8 mouse cellular contexts compared by ENCODE assay signal in the genomic region with DNA sequence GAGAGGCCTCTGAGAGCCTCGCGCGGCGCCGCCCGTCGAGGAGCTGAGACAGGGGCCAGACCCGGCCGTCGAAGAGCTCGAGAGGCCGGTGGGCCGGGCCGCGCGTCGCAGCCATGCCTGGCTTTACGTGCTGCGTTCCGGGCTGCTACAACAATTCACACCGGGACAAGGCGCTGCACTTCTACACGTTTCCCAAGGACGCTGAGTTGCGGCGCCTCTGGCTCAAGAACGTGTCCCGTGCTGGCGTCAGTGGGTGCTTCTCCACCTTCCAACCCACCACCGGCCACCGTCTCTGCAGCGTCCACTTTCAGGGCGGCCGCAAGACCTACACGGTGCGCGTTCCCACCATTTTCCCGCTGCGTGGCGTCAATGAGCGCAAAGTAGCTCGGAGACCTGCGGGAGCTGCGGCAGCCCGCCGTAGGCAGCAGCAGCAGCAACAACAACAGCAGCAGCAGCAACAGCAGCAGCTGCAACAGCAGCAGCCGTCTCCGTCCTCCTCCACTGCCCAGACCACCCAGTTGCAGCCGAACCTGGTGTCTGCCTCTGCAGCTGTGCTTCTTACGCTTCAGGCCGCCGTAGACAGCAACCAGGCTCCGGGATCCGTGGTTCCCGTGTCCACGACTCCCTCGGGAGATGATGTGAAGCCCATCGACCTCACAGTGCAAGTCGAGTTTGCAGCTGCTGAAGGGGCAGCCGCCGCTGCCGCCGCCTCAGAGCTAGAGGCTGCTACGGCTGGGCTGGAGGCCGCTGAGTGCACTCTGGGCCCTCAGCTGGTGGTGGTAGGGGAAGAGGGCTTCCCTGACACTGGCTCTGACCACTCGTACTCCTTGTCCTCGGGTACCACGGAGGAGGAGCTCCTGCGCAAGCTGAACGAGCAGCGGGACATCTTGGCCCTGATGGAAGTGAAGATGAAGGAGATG. TPM values are rescaled to one million over a fixed set of nuclear protein-coding genes. Genes with fewer than 3 reads are reported as not detected.
DNase-seq lines count a peak whose midpoint lies in the region; ATAC-seq and TF ChIP-seq lines count a peak whose summit lies in the region.

No protein-coding gene starts in this region.

- H3K9ac ChIP-seq in liver, adult 2 months (ENCODE audit: low read depth, low read length) = peak overlapping the region; percentile 81
- peak overlapping the region; percentile 85 for H3K9ac ChIP-seq in neural tube, embryonic 12.5 days

- intact Hi-C loops in gastrocnemius, adult 2 months (cut with DNase I) = no loop called here

- peaks cover 12% of the 10 kb centered on the region for H3K79me2 ChIP-seq in liver, adult 2 months (ENCODE audit: control insufficient read depth, insufficient read depth, low read length)

- no peaks in the 10 kb centered on the region for H3K27me3 ChIP-seq in kidney, adult 2 months (replicated peaks; ENCODE audit: control insufficient read depth, insufficient read depth, low read length)
- H3K27me3 ChIP-seq in liver, adult 2 months (ENCODE audit: control insufficient read depth, insufficient read depth, low read length) = no peaks in the 10 kb centered on the region
- H3K27me3 ChIP-seq in neural tube, embryonic 12.5 days (replicated peaks) = no peaks in the 10 kb centered on the region

- peak overlapping the region; percentile 83 for H3K4me3 ChIP-seq in gastrocnemius, adult 2 months
- peak overlapping the region; percentile 63 for H3K4me3 ChIP-seq in kidney, adult 2 months (ENCODE audit: insufficient read depth, low read depth, low read length)
- peak overlapping the region; percentile 79 for H3K4me3 ChIP-seq in liver, adult 2 months (ENCODE audit: insufficient read depth, low read depth, low read length)
- H3K4me3 ChIP-seq in neural tube, embryonic 12.5 days = peak overlapping the region; percentile 80

- TF ChIP-seq CTCF in gastrocnemius, adult 2 months (IDR thresholded peaks at IDR 0.05) = no peak
- TF ChIP-seq CTCF in kidney, adult 2 months (conservative IDR thresholded peaks at IDR 0.05; ENCODE audit: insufficient read depth, insufficient read length, low read depth, low read length) = no peak
- TF ChIP-seq CTCF in liver, adult 2 months (IDR thresholded peaks at IDR 0.05; ENCODE audit: low read depth, low read length) = no peak

- no peaks in the 10 kb centered on the region for H3K36me3 ChIP-seq in kidney, adult 2 months (ENCODE audit: control insufficient read depth, insufficient read depth, low read length)
- no peaks in the 10 kb centered on the region for H3K36me3 ChIP-seq in liver, adult 2 months (ENCODE audit: control insufficient read depth, insufficient read depth, low read length)
- H3K36me3 ChIP-seq in neural tube, embryonic 12.5 days = peaks cover 7% of the 10 kb centered on the region; the same call in 1 of the 2 replicates

- H3K27ac ChIP-seq in gastrocnemius, adult 2 months = peak overlapping the region; percentile 98
- peak overlapping the region; percentile 89 for H3K27ac ChIP-seq in kidney, adult 2 months (ENCODE audit: insufficient read depth, low read depth, low read length)
- H3K27ac ChIP-seq in liver, adult 2 months (replicated peaks; ENCODE audit: insufficient read depth, low read depth, low read length) = peak overlapping the region; percentile 84
- peak overlapping the region; percentile 78 for H3K27ac ChIP-seq in neural tube, embryonic 12.5 days

- no peak for TF ChIP-seq POLR2A in kidney, adult 2 months (IDR thresholded peaks at IDR 0.05; ENCODE audit: low read depth, low read length)
- 0 out of 2 replicates have a peak, but pooled peaks have one; percentile 2 for TF ChIP-seq POLR2A in liver, adult 2 months (IDR thresholded peaks at IDR 0.05; ENCODE audit: extremely low read depth, insufficient read depth, low read length)

- under 1% methylated on average over 71 of the region's 71 CpGs for WGBS in kidney, adult 2 months
- WGBS in liver, adult 2 months = under 1% methylated on average over 71 of the region's 71 CpGs
- WGBS in neural tube, embryonic 12.5 days = under 1% methylated on average over 71 of the region's 71 CpGs

- peak; percentile 47 to 61 for DNase-seq in left cerebral cortex, adult 18-20 months (ENCODE audit: low spot score in 2 of 2)
- no peak for DNase-seq in left cerebral cortex, adult 11 months (ENCODE audit: low spot score)
- peak; percentile 70 for DNase-seq in cerebellum, adult 9-11 months
- DNase-seq in gastrocnemius, adult 2 months = peak; percentile 69
- DNase-seq in kidney, adult 2 months = no peak
- DNase-seq in liver, adult 2 months (ENCODE audit: extremely low read depth, low read depth, low spot score) = peak; percentile 48
- DNase-seq in thymus, postnatal 0 days (ENCODE audit: low spot score) = peak; percentile 29

- H3K9me3 ChIP-seq in neural tube, embryonic 12.5 days = no peaks in the 10 kb centered on the region

- peak overlapping the region; percentile 95 for H3K4me2 ChIP-seq in neural tube, embryonic 12.5 days (replicated peaks)

- ATAC-seq in neural tube, embryonic 12.5 days (ENCODE audit: low FRiP score, low read depth) = peak; percentile 11

- H3K4me1 ChIP-seq in kidney, adult 2 months (ENCODE audit: control insufficient read depth, insufficient read depth, low read length) = peaks cover 8% of the 10 kb centered on the region; the same call in 1 of the 2 replicates
- peaks cover 15% of the 10 kb centered on the region for H3K4me1 ChIP-seq in liver, adult 2 months (ENCODE audit: control insufficient read depth, insufficient read depth, low read length)
- peaks cover 42% of the 10 kb centered on the region for H3K4me1 ChIP-seq in neural tube, embryonic 12.5 days

RNA-seq across cellular contexts. Expression of a gene that starts 0.6 kb away (rescaled TPM):
- total RNA-seq in left cerebral cortex, adult 18-20 months (2021) = 10 to 100 TPM; 40.8 to 41.6 TPM
- total RNA-seq in gastrocnemius, adult 2 months (2021) = 10 to 100 TPM; 21.9 to 25.0 TPM
- 41.5 and 45.3 TPM in 2 replicates for polyA plus RNA-seq in kidney, adult 2 months (2012; rRNA removed)
- 11.3 and 15.6 TPM in 2 replicates for total RNA-seq in liver, adult 2 months (2014; rRNA removed)
- 26.9 and 28.5 TPM in 2 replicates for polyA plus RNA-seq in liver, adult 2 months (2012; rRNA removed)
- polyA plus RNA-seq in neural tube, embryonic 12.5 days (2016; fragmentation: Nextera tagmentation; extraction: Ambion mirVana) = 73.0 and 77.7 TPM in 2 replicates
- 55.4 and 56.2 TPM in 2 replicates for polyA plus RNA-seq in thymus, postnatal 0 days (2015; fragmentation: Nextera tagmentation; extraction: Ambion mirVana)

RNA-seq across cellular contexts. Expression of a gene that starts 2.4 kb away (rescaled TPM):
- 10 to 100 TPM; 14.1 to 18.1 TPM for total RNA-seq in left cerebral cortex, adult 18-20 months (2021)
- 1 to 10 TPM; 1.0 to 1.8 TPM for total RNA-seq in gastrocnemius, adult 2 months (2021)
- polyA plus RNA-seq in kidney, adult 2 months (2012; rRNA removed) = 6.7 and 7.3 TPM in 2 replicates
- 0.92 and 1.4 TPM in 2 replicates for total RNA-seq in liver, adult 2 months (2014; rRNA removed)
- polyA plus RNA-seq in liver, adult 2 months (2012; rRNA removed) = 1.9 and 2.1 TPM in 2 replicates
- 58.6 and 61.8 TPM in 2 replicates for polyA plus RNA-seq in neural tube, embryonic 12.5 days (2016; fragmentation: Nextera tagmentation; extraction: Ambion mirVana)
- polyA plus RNA-seq in thymus, postnatal 0 days (2015; fragmentation: Nextera tagmentation; extraction: Ambion mirVana) = 25.1 and 28.2 TPM in 2 replicates

RNA-seq across cellular contexts. Expression of a gene that starts 4.9 kb away (rescaled TPM):
- 10 to 100 TPM; 24.8 to 29.0 TPM for total RNA-seq in left cerebral cortex, adult 18-20 months (2021)
- total RNA-seq in gastrocnemius, adult 2 months (2021) = 10 to 100 TPM; 39.2 to 43.4 TPM
- polyA plus RNA-seq in kidney, adult 2 months (2012; rRNA removed) = 34.5 and 61.6 TPM in 2 replicates
- total RNA-seq in liver, adult 2 months (2014; rRNA removed) = 21.6 and 28.1 TPM in 2 replicates
- polyA plus RNA-seq in liver, adult 2 months (2012; rRNA removed) = 23.9 and 29.3 TPM in 2 replicates
- polyA plus RNA-seq in neural tube, embryonic 12.5 days (2016; fragmentation: Nextera tagmentation; extraction: Ambion mirVana) = 238 and 249 TPM in 2 replicates
- 169 and 192 TPM in 2 replicates for polyA plus RNA-seq in thymus, postnatal 0 days (2015; fragmentation: Nextera tagmentation; extraction: Ambion mirVana)

RNA-seq across cellular contexts. Expression of a gene that starts 25.2 kb away (rescaled TPM):
- 10 to 100 TPM; 62.8 to 65.0 TPM for total RNA-seq in left cerebral cortex, adult 18-20 months (2021)
- total RNA-seq in gastrocnemius, adult 2 months (2021) = 10 to 100 TPM; 19.7 TPM
- 38.5 and 47.9 TPM in 2 replicates for polyA plus RNA-seq in kidney, adult 2 months (2012; rRNA removed)
- 7.5 and 12.1 TPM in 2 replicates for total RNA-seq in liver, adult 2 months (2014; rRNA removed)
- 20.0 and 32.0 TPM in 2 replicates for polyA plus RNA-seq in liver, adult 2 months (2012; rRNA removed)
- 62.0 and 63.1 TPM in 2 replicates for polyA plus RNA-seq in neural tube, embryonic 12.5 days (2016; fragmentation: Nextera tagmentation; extraction: Ambion mirVana)
- 35.6 and 39.0 TPM in 2 replicates for polyA plus RNA-seq in thymus, postnatal 0 days (2015; fragmentation: Nextera tagmentation; extraction: Ambion mirVana)

RNA-seq across cellular contexts. Expression of a gene that starts 28.0 kb away (rescaled TPM):
- total RNA-seq in left cerebral cortex, adult 18-20 months (2021) = under 1 TPM in 1 of 2 experiments, not detected in 1; 0.26 TPM
- not detected for total RNA-seq in gastrocnemius, adult 2 months (2021)
- polyA plus RNA-seq in kidney, adult 2 months (2012; rRNA removed) = 0.05 TPM in 1 of 2 replicates, not detected in the other
- total RNA-seq in liver, adult 2 months (2014; rRNA removed) = not detected in 2 replicates
- polyA plus RNA-seq in liver, adult 2 months (2012; rRNA removed) = not detected in 2 replicates
- 0.24 and 0.27 TPM in 2 replicates for polyA plus RNA-seq in neural tube, embryonic 12.5 days (2016; fragmentation: Nextera tagmentation; extraction: Ambion mirVana)
- polyA plus RNA-seq in thymus, postnatal 0 days (2015; fragmentation: Nextera tagmentation; extraction: Ambion mirVana) = 0.10 and 0.18 TPM in 2 replicates

Comparison
In these comparisons a context has a peak if more than half of its experiments do, and no peak if none do; other contexts are left out.
1. DNase-seq: peak in left cerebral cortex, adult 18-20 months (2 of 2), cerebellum, adult 9-11 months (single experiment), gastrocnemius, adult 2 months (single experiment), liver, adult 2 months (single experiment) and thymus, postnatal 0 days (single experiment); none in left cerebral cortex, adult 11 months (single experiment) and kidney, adult 2 months (single experiment).
2. Peak in every context shown above with its lines, with median percentiles within 50 percentile points of each other: H3K27ac ChIP-seq and H3K4me3 ChIP-seq.